Mouse (Mus musculus) gonadal fat pad, adult 2 months (tissue): Measurements from ENCODE around the gene Rbms3. TPM values are rescaled to one million over a fixed set of nuclear protein-coding genes. Genes with fewer than 3 reads are reported as not detected.

Experiments
- DNase-seq: peaks from one replicate; pipeline ENCODE4 v3.0.0-alpha.2; 2012; ENCODE audit warnings: low read depth
- polyA plus RNA-seq: library from polyadenylated mRNA; depleted of rRNA; stranded (reverse); fragments of >200 nt; gene quantifications from 2 replicates; pipeline ENCODE4 v1.2.3, GENCODE M21; 2012

The Rbms3 gene
- polyA plus RNA-seq, 1 experiment = 21.4 TPM

GRCm38 (mm10) chr9:116903304-116903993 lies 726.3 kb downstream of the Rbms3 start:
- no peak for DNase-seq

DNA sequence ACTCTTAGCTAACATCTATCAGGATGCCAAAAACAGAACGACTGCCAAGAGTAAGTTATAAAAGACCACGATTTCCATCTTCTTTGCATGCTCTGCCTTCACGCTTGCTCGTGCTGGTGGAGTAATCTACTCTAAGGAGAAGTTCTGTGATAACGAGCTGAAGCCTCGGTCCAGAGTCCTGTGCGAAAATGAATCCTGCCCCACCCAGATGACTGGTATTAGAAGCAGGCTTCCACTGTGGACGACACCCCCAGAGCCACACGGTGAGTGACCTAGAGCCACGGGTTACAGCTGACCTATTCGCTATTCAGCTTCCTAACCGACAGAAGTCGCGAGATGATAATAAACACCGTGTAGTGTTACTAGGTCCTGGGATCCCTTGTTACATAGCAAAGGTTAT lies 730.3 kb downstream of the Rbms3 start:
- no peak for DNase-seq

DNA sequence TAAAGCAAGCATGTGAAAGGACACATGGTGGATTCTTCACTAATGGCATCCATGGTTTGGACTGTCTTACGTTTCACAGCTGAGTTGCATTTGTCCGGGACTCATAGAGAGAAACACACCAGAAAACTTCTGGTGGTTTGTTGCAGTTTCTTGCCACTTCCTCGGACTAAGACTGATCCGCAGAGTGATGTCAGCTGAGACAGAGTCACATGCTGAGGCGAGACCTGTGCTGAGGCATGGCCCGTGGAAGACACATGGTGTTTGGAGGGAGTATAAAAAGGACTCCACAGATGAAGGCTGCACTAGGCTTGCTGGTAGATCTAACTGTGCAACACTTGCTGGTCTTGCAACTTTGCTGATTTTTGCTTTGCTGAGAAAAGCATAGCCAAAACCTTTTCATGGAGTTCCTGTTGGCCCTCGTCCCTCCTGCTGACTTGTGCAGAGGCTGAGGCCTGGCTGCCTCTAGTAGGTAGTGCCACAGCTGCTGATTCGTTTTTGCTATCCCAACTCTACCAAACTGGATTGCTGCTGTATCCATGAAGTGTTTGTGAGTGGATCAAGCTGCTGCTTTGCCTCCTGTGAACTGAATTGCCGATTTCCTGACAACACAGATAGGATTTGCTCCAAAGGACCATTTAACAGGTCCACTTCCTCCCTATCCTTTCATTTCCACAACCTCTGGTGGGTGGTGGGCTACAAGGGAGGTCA lies 742.6 kb downstream of the Rbms3 start:
- no peak for DNase-seq

DNA sequence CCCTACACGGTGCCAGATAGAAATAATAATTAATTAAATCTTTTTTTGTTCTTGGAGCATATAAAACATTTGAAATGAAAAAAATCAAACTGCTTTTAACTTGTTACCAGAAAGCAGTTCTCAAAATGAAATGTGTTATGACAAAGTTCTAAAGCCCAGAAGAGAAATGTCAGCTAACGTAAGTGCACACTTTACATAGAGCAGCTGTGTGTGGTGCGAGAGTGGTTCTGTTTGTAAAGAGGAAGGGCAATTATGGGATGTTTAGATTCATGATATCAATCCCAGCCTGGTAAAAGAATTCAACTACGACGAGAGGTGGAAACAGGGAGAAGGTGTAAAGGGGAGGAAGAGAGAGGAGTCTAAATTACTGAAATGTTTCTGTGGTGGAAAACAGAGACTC lies 744.1 kb downstream of the Rbms3 start:
- DNase-seq = no peak

DNA sequence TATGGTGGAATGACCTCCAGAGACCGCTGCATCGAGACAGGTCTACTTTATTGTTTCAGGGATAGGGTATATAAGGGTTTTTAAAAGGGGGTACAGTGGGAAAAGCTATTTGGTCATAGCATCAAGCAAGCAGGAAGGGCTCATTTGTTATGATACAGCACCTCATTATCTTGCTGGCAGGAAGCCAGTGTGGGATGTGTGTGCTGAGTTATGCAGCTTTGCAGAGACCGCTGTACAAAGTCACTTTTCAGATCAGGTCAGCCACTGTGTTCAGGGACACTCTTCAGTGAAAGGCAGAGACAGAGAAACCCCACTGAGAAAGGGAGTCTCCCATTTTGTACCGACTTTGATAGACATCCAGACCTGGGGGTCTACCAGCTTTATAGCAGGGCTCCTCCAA lies 749.2 kb downstream of the Rbms3 start:
- no peak for DNase-seq

- no peak for DNase-seq
Measured at GRCm38 (mm10) chr9:116879600-116880457, 749.9 kb downstream of the Rbms3 start.

- DNase-seq = no peak
Measured at GRCm38 (mm10) chr9:116876786-116877185, 752.9 kb downstream of the Rbms3 start.

- no peak for DNase-seq
Measured at GRCm38 (mm10) chr9:116873976-116874320, 755.8 kb downstream of the Rbms3 start.

DNA sequence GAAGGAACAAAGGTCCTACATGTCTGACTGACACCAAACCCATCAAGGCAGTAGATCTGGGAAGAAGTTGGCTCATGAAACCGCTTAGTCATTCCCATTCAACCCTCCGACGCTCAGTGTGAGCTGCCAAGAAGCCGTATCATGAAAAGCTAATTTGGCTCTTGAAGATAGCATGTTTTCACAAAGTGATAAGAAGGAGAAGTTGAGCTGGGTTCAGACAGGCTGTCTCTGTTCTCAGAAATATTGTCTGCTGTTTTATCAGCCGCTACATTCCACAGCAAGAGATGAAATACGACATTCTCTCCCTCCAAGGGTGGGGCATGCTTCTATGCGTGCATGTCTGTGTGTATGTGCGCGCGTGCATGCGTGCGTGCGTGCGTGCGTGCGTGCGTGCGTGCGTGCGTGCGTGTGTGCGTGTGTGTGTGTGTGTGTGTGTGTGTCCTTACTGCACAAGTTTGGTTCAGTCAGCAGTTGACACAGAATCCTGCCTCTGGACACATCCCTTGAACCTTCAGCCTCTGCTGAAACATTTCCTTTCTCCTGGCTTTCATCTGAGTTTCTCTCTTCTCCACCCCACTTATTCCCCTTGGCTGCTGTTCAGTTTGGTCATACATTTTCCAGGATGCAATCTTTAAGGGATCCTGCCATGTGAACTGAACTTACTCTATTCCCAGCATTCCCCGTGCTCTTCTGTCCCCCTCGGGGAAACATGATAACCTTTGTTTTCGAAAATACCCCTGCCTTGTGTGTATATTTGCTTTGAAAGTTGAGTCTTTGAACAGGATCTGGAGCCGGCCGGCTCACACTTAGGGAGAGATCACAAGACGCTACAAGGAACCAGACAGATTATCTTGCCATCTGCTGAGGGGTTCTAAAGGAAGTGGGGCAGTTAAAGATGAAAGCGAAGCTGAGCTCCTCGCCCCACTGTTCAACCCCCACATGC lies 756.4 kb downstream of the Rbms3 start:
- DNase-seq = peak; percentile 8

- DNase-seq = no peak
Measured at GRCm38 (mm10) chr9:116872346-116872745, 757.4 kb downstream of the Rbms3 start.

DNA sequence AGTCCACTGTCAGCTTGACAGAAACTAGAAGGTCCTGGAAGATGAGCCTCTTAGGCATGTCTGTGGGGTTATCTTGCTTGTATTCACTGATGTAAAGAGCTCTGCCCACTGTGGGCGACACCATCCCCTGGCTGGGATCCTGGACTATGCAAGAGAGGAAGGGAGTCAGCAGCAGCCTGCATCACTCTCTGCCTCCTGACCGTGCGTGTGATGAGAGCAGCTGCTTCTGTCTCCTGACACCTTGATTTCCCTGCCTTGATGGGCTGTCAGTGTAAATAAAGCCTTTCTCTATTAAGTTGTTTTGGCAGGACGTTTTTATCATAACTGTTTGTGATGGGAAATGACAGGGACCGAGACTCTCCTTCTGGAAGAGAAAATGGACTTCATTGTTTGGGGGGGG lies 758.1 kb downstream of the Rbms3 start:
- no peak for DNase-seq

- no peak for DNase-seq
Measured at GRCm38 (mm10) chr9:116866060-116866459, 763.7 kb downstream of the Rbms3 start.

GRCm38 (mm10) chr9:116863626-116864025 lies 766.1 kb downstream of the Rbms3 start:
- DNase-seq = no peak

GRCm38 (mm10) chr9:116862341-116862740 lies 767.4 kb downstream of the Rbms3 start:
- DNase-seq = no peak

DNA sequence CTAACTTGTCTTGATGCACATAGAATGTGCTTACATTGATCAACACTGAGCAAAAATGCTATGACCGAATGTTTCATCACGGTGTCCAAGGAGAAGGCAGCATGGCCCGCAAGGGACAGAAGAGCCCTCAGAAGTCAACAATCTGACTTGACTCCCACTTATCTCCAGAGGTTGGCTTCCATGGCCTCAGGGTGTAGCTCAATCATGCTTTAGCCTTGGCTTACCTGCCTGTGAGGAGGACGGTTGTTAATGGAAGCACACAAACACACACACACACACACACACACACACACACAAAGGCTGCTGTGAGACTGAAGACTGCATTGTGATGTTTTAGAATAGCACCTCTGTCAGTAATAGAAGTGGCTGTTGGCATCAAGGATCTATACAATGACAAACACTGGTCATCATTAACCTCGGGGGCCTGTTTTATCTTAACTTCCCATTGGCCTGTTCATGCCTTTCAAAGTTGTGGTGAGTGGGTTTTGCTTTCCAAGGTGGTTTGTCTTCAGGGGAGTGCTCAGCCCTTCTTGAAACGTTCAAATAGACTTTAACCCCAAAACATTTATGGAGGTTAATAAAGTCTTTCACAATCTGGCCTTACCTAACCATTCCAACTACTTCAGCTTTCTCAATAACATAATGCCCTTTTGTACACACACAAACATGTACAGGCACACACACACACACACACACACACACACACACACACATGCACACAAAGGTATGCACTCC lies 771.7 kb downstream of the Rbms3 start:
- no peak for DNase-seq

DNA sequence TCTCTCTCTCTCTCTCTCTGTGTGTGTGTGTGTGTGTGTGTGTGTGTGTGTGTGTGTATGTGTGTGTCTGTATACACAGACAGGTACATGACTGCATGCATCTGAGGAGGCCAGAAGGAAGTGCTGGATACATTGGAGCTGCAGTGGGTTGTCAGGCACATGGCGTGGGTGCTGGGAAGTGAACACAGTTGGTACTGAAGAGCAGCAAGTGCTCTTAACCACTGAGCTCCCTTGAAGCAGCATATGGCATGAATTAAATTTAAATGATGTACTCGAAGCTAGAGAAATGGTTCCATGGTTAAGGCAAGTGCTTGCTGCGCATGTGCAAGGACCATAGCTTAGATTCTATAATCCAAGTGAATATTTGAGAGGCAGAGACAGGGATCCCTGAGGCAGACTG lies 772.6 kb downstream of the Rbms3 start:
- no peak for DNase-seq

GRCm38 (mm10) chr9:116855744-116856143 lies 774.0 kb downstream of the Rbms3 start:
- DNase-seq = no peak

GRCm38 (mm10) chr9:116848905-116849304 lies 780.8 kb downstream of the Rbms3 start:
- no peak for DNase-seq

DNA sequence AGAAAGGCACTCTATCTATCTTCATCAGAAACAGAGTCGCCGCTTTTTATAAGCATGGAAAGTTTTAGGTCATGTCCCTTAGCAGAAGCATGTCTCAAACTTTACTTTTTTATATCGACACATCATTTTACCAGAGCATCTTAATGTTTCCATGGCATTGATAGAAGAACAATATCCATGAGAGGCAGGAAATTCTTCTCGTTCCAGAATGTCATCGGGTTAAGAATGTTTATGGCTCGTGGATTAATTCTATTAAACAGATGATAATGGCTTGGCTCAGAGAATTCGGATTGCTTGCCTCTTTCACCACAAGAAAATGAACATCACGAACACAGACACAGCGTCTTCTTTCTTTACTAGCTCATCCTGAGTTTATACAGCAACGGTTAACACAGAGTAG lies 781.5 kb downstream of the Rbms3 start:
- no peak for DNase-seq

DNA sequence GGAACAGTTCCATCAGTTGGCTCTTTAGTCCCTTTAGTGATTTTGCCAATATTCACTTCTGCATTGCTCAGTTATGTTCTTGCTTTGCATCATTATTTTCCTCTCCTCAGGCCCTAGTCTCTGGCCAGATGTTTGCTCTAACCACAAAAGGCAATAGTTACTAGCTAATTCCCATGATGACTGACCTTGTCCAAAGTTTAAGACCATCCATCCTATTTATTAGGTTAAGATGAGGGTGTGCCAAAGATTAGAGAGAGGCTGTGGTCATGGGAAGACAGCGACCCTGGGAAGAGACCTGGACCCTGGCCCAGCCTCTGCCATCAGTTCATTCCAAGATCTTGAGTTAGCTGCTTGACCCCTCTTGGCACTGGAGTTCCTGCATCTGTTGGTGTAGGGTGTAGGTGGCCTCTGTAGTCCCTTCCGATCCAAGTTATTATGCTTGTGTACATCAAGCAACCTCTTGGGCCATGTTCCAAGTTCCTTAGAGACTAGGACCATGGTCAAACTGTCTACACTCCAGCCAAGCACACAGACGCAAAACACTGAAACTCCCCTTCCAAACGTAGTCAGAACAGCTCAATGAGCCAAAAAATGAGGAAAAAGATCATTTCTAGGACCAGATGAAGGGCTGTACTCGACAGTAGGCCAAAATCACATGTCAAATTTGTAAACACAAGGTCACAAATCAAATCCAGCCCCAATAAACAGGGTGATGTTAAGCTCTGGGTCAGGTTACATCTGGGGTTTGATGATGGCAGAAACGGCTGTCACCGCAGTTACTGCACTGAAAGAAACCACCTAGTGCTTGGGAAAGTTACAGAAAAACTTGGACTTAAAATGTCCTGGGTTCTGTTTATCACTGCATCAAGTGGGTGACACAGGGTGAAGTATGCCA lies 782.2 kb downstream of the Rbms3 start:
- no peak for DNase-seq
